Mouse (Mus musculus) brain, adult 2 months (tissue): ENCODE data around the gene Lyzl6.

Experiments used
- DNase-seq: peaks from one replicate; pipeline ENCODE4 v3.0.0; 2011; ENCODE audit warnings: low read depth, low spot score

The Lyzl6 gene

GRCm38 (mm10) chr11:103638790-103639189, at the start of gene Lyzl6:
Lyzl6 (minus strand) TSS chr11:103638890.
- DNase-seq: no peak

- no peak for DNase-seq
Measured at GRCm38 (mm10) chr11:103686706-103687105, 48.0 kb upstream of the Lyzl6 start.

GRCm38 (mm10) chr11:103685261-103685736, 46.6 kb upstream of the Lyzl6 start:
- DNase-seq: peak; percentile 83

- DNase-seq: no peak
Measured at GRCm38 (mm10) chr11:103683667-103684334, 45.1 kb upstream of the Lyzl6 start.

GRCm38 (mm10) chr11:103677042-103677441, 38.4 kb upstream of the Lyzl6 start:
- DNase-seq: peak; percentile 75

- DNase-seq: peak; percentile 92
Measured at GRCm38 (mm10) chr11:103675556-103675955, 36.9 kb upstream of the Lyzl6 start.

GRCm38 (mm10) chr11:103666907-103667426, 28.3 kb upstream of the Lyzl6 start:
- no peak for DNase-seq

- DNase-seq: peak; percentile 96
Measured at GRCm38 (mm10) chr11:103666181-103666906, 27.7 kb upstream of the Lyzl6 start.

GRCm38 (mm10) chr11:103665695-103666094, 27.0 kb upstream of the Lyzl6 start:
- DNase-seq: peak; percentile 87

GRCm38 (mm10) chr11:103663119-103663518, 24.4 kb upstream of the Lyzl6 start:
- DNase-seq: peak; percentile 78

- peak; percentile 95 for DNase-seq
Measured at GRCm38 (mm10) chr11:103662546-103662945, 23.9 kb upstream of the Lyzl6 start.

GRCm38 (mm10) chr11:103661863-103662262, 23.2 kb upstream of the Lyzl6 start:
- DNase-seq: peak; percentile 90

GRCm38 (mm10) chr11:103658189-103658588, 19.5 kb upstream of the Lyzl6 start:
- peak; percentile 61 for DNase-seq

GRCm38 (mm10) chr11:103656520-103656919, 17.8 kb upstream of the Lyzl6 start:
- no peak for DNase-seq

GRCm38 (mm10) chr11:103653359-103653965, 14.8 kb upstream of the Lyzl6 start:
- DNase-seq: peak; percentile 90

- DNase-seq: peak; percentile 78
Measured at GRCm38 (mm10) chr11:103651426-103651825, 12.7 kb upstream of the Lyzl6 start.

GRCm38 (mm10) chr11:103649983-103650493, 11.3 kb upstream of the Lyzl6 start:
- DNase-seq: no peak

- DNase-seq: peak; percentile 93
Measured at GRCm38 (mm10) chr11:103649301-103649982, 10.8 kb upstream of the Lyzl6 start, which contains the start of gene Rprml. Rprml (plus strand) TSS chr11:103649570.

- DNase-seq: peak; percentile 77
Measured at GRCm38 (mm10) chr11:103648656-103649055, 10.0 kb upstream of the Lyzl6 start.

GRCm38 (mm10) chr11:103647921-103648620, 9.4 kb upstream of the Lyzl6 start:
- no peak for DNase-seq

- no peak for DNase-seq
Measured at GRCm38 (mm10) chr11:103646301-103646700, 7.6 kb upstream of the Lyzl6 start.
